Mouse (Mus musculus) MN1 (cell line): Measurements from ENCODE around the gene Cul5.

Experiments used
- DNase-seq: peaks from one replicate; pipeline ENCODE4 v3.0.0-alpha.2; 2016; ENCODE audit warnings: low spot score

Gene Cul5

GRCm38 (mm10) chr9:53607192-53607591 lies 62.6 kb downstream of the Cul5 start:
- DNase-seq: no peak

DNA sequence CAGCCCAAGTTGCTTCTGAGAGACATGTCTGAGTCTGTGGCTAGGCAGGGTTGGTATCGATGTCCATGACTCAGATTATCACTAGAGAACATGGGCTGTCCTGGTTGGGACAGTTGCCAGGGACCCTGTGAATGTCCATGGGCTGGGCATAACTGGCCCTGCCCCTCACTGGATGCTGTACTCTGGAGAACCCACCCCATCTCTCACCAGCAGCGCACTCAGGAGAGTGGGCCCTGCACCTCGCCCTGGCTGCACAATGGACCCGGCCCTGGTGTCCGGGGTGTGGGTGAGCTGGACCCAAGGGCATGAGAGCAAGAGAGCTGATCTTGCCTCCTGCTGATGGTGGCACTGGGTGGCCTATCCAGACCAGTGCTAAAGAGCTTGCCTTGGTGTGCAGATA lies 64.9 kb downstream of the Cul5 start:
- DNase-seq: no peak

- DNase-seq: no peak
These were observed 66.0 kb downstream of the Cul5 start for GRCm38 (mm10) chr9:53603849-53604248.

DNA sequence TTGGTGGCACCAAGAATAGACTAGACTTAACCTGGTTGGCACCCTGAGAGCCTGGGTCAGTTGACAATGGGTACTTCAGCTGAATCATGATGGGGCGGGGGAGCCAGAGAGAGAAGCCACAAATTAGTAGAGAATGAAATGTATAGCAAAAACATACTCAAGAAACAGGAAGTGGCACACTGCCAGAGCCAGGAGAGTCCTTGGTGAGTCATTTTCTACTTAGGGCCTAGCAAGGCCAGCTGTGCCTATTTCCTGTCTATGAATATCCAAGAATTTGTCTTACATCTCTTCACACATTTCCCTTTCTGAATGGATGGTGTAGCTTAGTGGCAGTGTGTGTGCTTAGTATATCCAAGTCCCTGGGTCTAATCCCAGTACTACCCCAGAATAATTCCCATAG lies 66.4 kb downstream of the Cul5 start:
- peak; percentile 63 for DNase-seq

DNA sequence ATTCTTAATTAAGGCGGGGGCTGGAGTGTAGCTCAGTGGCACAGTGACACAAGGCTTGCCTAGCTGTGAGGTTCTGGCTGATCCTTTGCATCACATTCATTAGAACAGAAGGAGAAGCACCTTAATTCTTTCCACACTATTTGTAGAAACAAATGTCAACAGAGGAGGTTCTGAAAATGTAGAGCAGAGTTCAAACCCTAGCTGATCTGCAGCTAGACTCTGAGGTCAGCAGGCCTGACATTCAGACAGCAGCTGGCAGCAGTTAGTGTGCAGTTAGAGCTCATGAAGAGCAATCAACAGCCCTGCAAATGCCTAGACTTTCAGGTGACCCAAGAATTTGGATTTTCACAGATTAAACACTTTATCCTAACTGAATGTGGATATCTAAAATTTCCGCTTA lies 68.3 kb downstream of the Cul5 start:
- no peak for DNase-seq

DNA sequence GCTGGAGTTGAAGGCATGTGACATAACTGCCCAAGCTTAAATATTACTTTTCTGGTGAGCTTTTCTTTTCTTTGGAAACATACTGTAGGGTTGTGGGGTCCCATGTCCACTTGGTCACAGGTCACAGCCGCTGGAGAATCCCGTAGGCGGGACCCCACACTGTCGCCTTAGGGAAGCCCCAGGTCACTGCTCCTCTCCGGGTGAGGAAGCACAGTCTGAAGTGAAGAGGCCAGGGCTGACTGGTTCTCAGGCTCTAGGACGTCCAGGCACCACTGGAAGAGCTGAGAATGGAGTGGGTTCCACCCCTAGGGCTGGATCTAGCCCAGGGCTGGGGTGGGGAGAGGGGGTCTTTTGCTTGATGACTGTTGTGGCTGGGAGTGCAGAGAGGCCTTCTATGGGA lies 71.2 kb downstream of the Cul5 start:
- no peak for DNase-seq

DNA sequence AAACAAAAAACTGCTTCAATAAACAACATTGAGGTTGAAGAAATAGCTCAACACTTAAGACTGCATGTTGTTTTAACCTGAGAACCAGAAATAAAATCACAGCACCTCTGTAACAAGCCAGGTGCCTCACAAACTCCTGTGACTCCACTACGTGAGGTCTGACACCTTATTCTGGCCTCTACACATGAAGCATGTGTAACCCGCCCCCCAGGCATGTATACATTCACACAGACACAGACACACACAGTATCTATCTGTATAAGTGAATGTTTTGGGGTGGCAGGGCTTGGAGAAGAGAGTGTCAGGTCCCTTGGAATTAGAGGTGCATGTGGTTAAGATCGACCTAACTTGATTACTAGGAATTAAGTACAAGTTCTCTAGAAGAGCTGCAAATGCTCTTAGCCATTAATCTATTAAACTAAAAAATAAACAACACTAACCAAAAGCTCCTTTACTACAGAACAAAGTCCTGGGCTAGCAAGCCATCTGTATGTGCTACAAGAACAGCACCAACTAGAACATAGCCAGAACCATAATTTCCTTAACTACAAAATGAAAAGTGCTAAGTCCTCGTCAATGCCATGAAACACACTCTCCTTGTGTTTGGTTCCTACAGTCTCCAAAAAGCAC lies 72.7 kb downstream of the Cul5 start:
- no peak for DNase-seq

DNA sequence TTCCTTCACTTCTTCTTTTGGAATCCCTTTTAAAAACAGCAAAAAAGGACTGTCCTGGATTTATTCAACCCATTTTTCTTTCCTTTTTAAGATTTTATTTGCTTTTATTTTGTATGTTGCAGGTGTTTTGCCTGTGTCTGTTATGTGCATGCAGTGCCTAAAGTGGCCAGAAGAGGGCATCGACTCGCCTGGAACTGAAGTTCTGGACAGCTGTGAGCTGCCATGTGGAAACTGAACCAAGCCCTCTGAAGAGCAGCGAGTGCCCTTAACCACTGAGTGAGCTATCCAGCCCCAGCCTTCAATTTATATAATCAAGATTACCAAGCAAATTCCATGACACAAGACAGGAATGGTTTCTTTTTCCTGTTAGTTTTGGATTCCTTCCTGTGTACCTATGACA lies 75.0 kb downstream of the Cul5 start:
- DNase-seq: peak; percentile 47

- no peak for DNase-seq
These were observed 87.9 kb downstream of the Cul5 start for GRCm38 (mm10) chr9:53581870-53582269.

DNA sequence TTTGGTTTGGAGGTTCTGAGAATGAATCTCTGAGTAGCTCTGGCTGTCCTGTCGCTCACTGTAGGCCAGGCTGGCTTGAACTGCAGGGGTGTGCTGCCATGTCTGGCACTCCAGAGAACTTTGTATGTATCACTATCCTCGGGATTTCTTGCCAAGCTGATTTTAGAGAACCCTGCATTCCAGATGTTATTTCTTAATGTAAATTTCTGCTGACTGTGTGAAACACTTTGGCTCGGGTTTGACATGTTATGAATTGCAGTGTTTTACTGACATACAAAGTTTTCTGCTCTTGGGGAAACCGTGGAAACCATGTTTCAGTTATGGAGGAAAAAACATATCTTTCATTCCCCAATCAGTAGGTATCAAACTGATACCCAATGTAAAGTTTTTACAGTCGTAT lies 94.1 kb downstream of the Cul5 start:
- DNase-seq: no peak

- no peak for DNase-seq
These were observed 97.1 kb downstream of the Cul5 start for GRCm38 (mm10) chr9:53572516-53573307.

DNA sequence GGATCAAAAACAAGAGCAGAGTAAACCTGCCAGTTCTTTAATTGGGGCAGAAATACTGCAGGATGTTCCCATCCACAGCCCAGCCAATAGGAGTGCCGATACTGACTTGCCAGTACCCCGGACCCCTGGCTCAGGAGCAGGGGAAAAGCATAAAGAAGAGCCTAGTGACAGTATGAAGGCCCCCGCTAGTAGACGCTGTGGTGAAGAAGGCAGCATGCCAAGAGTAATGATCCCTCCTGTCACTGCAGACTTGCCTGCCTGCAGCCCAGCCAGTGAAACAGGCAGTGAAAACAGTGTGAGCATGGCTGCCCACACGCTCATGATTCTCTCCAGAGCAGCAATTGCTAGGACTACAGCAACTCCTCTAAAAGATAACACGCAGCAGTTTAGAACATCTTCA lies 99.2 kb downstream of the Cul5 start:
- no peak for DNase-seq
